Mouse (Mus musculus): ENCODE measurements at regions not wholly inside any gene's neighbourhood (a gene's known extent, or its start where the extent isn't known, plus 50 kb on each side); places are given as distances from the start of the nearest gene placed in this dataset.
A peak's percentile ranks its signal among the peaks of the same experiment; 100 is the strongest.

GRCm38 (mm10) chr3:70384235-70384634 lies 376.8 kb downstream of the Otol1 start:
- Histone ChIP-seq H3K36me3 (no peaks in the 10 kb centered on the region), H3K27me3 (ENCODE audit: low read depth, poor library complexity, severe bottlenecking) (no peaks in the 10 kb centered on the region), H3K27ac (no peak overlapping the region), H3K9me3 (replicated peaks) (no peaks in the 10 kb centered on the region), H3K4me3 (no peak overlapping the region), H3K4me1 (no peaks in the 10 kb centered on the region)
- WGBS = 55% methylated on average over 1 of the region's 1 CpGs
- DNase-seq (ENCODE audit: low spot score) = no peak

- 83% methylated on average over 4 of the region's 4 CpGs for WGBS
- H3K36me3 ChIP-seq = no peaks in the 10 kb centered on the region
- no peak overlapping the region for H3K27ac ChIP-seq
- H3K27me3 ChIP-seq (ENCODE audit: low read depth, poor library complexity, severe bottlenecking) = no peaks in the 10 kb centered on the region
- no peaks in the 10 kb centered on the region for H3K9me3 ChIP-seq (replicated peaks)
- H3K4me1 ChIP-seq = no peaks in the 10 kb centered on the region
- DNase-seq (ENCODE audit: low spot score) = no peak
- H3K4me3 ChIP-seq = no peak overlapping the region
Measured at GRCm38 (mm10) chr3:70385961-70386360, 378.5 kb downstream of the Otol1 start.

- Histone ChIP-seq H3K4me3 (no peak overlapping the region), H3K27me3 (ENCODE audit: low read depth, poor library complexity, severe bottlenecking) (no peaks in the 10 kb centered on the region), H3K4me1 (no peaks in the 10 kb centered on the region), H3K36me3 (no peaks in the 10 kb centered on the region), H3K9me3 (replicated peaks) (no peaks in the 10 kb centered on the region), H3K27ac (no peak overlapping the region)
- WGBS = 94% methylated on average over 2 of the region's 2 CpGs
- DNase-seq (ENCODE audit: low spot score) = no peak
Measured at GRCm38 (mm10) chr3:70401187-70401586, 393.8 kb downstream of the Otol1 start.

- Histone ChIP-seq H3K4me1 (no peaks in the 10 kb centered on the region), H3K9me3 (replicated peaks) (no peaks in the 10 kb centered on the region), H3K27ac (no peak overlapping the region), H3K4me3 (no peak overlapping the region), H3K27me3 (ENCODE audit: low read depth, poor library complexity, severe bottlenecking) (no peaks in the 10 kb centered on the region), H3K36me3 (no peaks in the 10 kb centered on the region)
- no peak for DNase-seq (ENCODE audit: low spot score)
- 88% methylated on average over 1 of the region's 1 CpGs for WGBS
Measured at GRCm38 (mm10) chr3:70406571-70406970, 399.2 kb downstream of the Otol1 start.

GRCm38 (mm10) chr3:70418273-70418672 lies 410.9 kb downstream of the Otol1 start:
- Histone ChIP-seq H3K9me3 (replicated peaks) (no peaks in the 10 kb centered on the region), H3K27ac (no peak overlapping the region), H3K4me3 (no peak overlapping the region), H3K36me3 (no peaks in the 10 kb centered on the region), H3K4me1 (peaks cover 6% of the 10 kb centered on the region), H3K27me3 (ENCODE audit: low read depth, poor library complexity, severe bottlenecking) (no peaks in the 10 kb centered on the region)
- DNase-seq (ENCODE audit: low spot score) = peak; percentile 33
- WGBS = 34% methylated on average over 4 of the region's 4 CpGs

GRCm38 (mm10) chr3:70422016-70422415 lies 414.6 kb downstream of the Otol1 start:
- H3K36me3 ChIP-seq = no peaks in the 10 kb centered on the region
- WGBS = 91% methylated on average over 1 of the region's 1 CpGs
- peaks cover 6% of the 10 kb centered on the region for H3K4me1 ChIP-seq
- no peak overlapping the region for H3K27ac ChIP-seq
- no peaks in the 10 kb centered on the region for H3K27me3 ChIP-seq (ENCODE audit: low read depth, poor library complexity, severe bottlenecking)
- no peak for DNase-seq (ENCODE audit: low spot score)
- H3K9me3 ChIP-seq (replicated peaks) = no peaks in the 10 kb centered on the region
- no peak overlapping the region for H3K4me3 ChIP-seq

- WGBS = 70% methylated on average over 3 of the region's 3 CpGs
- H3K4me1 ChIP-seq = peaks cover 6% of the 10 kb centered on the region
- DNase-seq (ENCODE audit: low spot score) = no peak
- no peak overlapping the region for H3K27ac ChIP-seq
- H3K4me3 ChIP-seq = no peak overlapping the region
- H3K9me3 ChIP-seq (replicated peaks) = no peaks in the 10 kb centered on the region
- H3K36me3 ChIP-seq = no peaks in the 10 kb centered on the region
- H3K27me3 ChIP-seq (ENCODE audit: low read depth, poor library complexity, severe bottlenecking) = no peaks in the 10 kb centered on the region
Measured at GRCm38 (mm10) chr3:70422669-70423068, 415.3 kb downstream of the Otol1 start.

GRCm38 (mm10) chr3:70436671-70437070 lies 429.3 kb downstream of the Otol1 start:
- 69% methylated on average over 4 of the region's 4 CpGs for WGBS
- no peaks in the 10 kb centered on the region for H3K36me3 ChIP-seq
- DNase-seq (ENCODE audit: low spot score) = peak; percentile 41
- H3K27ac ChIP-seq = no peak overlapping the region
- no peak overlapping the region for H3K4me3 ChIP-seq
- H3K9me3 ChIP-seq (replicated peaks) = no peaks in the 10 kb centered on the region
- H3K4me1 ChIP-seq = no peaks in the 10 kb centered on the region
- H3K27me3 ChIP-seq (ENCODE audit: low read depth, poor library complexity, severe bottlenecking) = no peaks in the 10 kb centered on the region

- Histone ChIP-seq H3K9me3 (replicated peaks) (no peaks in the 10 kb centered on the region), H3K27ac (no peak overlapping the region), H3K27me3 (ENCODE audit: low read depth, poor library complexity, severe bottlenecking) (no peaks in the 10 kb centered on the region), H3K4me1 (no peaks in the 10 kb centered on the region), H3K36me3 (no peaks in the 10 kb centered on the region), H3K4me3 (no peak overlapping the region)
- WGBS = 60% methylated on average over 2 of the region's 2 CpGs
- no peak for DNase-seq (ENCODE audit: low spot score)
Measured at GRCm38 (mm10) chr3:70457181-70457847, 449.9 kb downstream of the Otol1 start.

GRCm38 (mm10) chr3:70460811-70461210 lies 453.4 kb downstream of the Otol1 start:
- no peak overlapping the region for H3K27ac ChIP-seq
- 50% methylated on average over 2 of the region's 2 CpGs for WGBS
- no peaks in the 10 kb centered on the region for H3K36me3 ChIP-seq
- no peaks in the 10 kb centered on the region for H3K27me3 ChIP-seq (ENCODE audit: low read depth, poor library complexity, severe bottlenecking)
- no peaks in the 10 kb centered on the region for H3K9me3 ChIP-seq (replicated peaks)
- H3K4me1 ChIP-seq = no peaks in the 10 kb centered on the region
- DNase-seq (ENCODE audit: low spot score) = no peak
- no peak overlapping the region for H3K4me3 ChIP-seq

GRCm38 (mm10) chr3:70463221-70463620 lies 455.8 kb downstream of the Otol1 start:
- Histone ChIP-seq H3K9me3 (replicated peaks) (no peaks in the 10 kb centered on the region), H3K36me3 (no peaks in the 10 kb centered on the region), H3K27me3 (ENCODE audit: low read depth, poor library complexity, severe bottlenecking) (no peaks in the 10 kb centered on the region), H3K4me3 (no peak overlapping the region), H3K4me1 (no peaks in the 10 kb centered on the region), H3K27ac (no peak overlapping the region)
- DNase-seq (ENCODE audit: low spot score) = no peak

GRCm38 (mm10) chr3:70482521-70482920 lies 475.1 kb downstream of the Otol1 start:
- no peaks in the 10 kb centered on the region for H3K27me3 ChIP-seq (ENCODE audit: low read depth, poor library complexity, severe bottlenecking)
- no peaks in the 10 kb centered on the region for H3K36me3 ChIP-seq
- no peak overlapping the region for H3K4me3 ChIP-seq
- no peaks in the 10 kb centered on the region for H3K9me3 ChIP-seq (replicated peaks)
- no peak overlapping the region for H3K27ac ChIP-seq
- DNase-seq (ENCODE audit: low spot score) = peak; percentile 42
- H3K4me1 ChIP-seq = no peaks in the 10 kb centered on the region
- 55% methylated on average over 9 of the region's 9 CpGs for WGBS

GRCm38 (mm10) chr3:70483066-70483743 lies 475.8 kb downstream of the Otol1 start:
- H3K36me3 ChIP-seq = no peaks in the 10 kb centered on the region
- H3K27ac ChIP-seq = no peak overlapping the region
- 71% methylated on average over 5 of the region's 5 CpGs for WGBS
- H3K27me3 ChIP-seq (ENCODE audit: low read depth, poor library complexity, severe bottlenecking) = no peaks in the 10 kb centered on the region
- no peaks in the 10 kb centered on the region for H3K4me1 ChIP-seq
- H3K9me3 ChIP-seq (replicated peaks) = no peaks in the 10 kb centered on the region
- DNase-seq (ENCODE audit: low spot score) = no peak
- H3K4me3 ChIP-seq = no peak overlapping the region

GRCm38 (mm10) chr3:70496431-70496830 lies 489.0 kb downstream of the Otol1 start:
- Histone ChIP-seq H3K27ac (no peak overlapping the region), H3K27me3 (ENCODE audit: low read depth, poor library complexity, severe bottlenecking) (no peaks in the 10 kb centered on the region), H3K4me3 (no peak overlapping the region), H3K36me3 (no peaks in the 10 kb centered on the region), H3K4me1 (no peaks in the 10 kb centered on the region), H3K9me3 (replicated peaks) (no peaks in the 10 kb centered on the region)
- no peak for DNase-seq (ENCODE audit: low spot score)
